Mouse (Mus musculus) cerebral cortex, adult 2 months (tissue): ENCODE measurements around the gene H2-Q10.

Experiments used
- WGBS: fragments of 180-500 bp; shearing (Covaris S2); methylation state at CpG from one replicate; pipeline ENCODE4 v1.1.7; 2018; 5-methylcytosine and 5-hydroxymethylcytosine counted together

H2-Q10 gene

DNA sequence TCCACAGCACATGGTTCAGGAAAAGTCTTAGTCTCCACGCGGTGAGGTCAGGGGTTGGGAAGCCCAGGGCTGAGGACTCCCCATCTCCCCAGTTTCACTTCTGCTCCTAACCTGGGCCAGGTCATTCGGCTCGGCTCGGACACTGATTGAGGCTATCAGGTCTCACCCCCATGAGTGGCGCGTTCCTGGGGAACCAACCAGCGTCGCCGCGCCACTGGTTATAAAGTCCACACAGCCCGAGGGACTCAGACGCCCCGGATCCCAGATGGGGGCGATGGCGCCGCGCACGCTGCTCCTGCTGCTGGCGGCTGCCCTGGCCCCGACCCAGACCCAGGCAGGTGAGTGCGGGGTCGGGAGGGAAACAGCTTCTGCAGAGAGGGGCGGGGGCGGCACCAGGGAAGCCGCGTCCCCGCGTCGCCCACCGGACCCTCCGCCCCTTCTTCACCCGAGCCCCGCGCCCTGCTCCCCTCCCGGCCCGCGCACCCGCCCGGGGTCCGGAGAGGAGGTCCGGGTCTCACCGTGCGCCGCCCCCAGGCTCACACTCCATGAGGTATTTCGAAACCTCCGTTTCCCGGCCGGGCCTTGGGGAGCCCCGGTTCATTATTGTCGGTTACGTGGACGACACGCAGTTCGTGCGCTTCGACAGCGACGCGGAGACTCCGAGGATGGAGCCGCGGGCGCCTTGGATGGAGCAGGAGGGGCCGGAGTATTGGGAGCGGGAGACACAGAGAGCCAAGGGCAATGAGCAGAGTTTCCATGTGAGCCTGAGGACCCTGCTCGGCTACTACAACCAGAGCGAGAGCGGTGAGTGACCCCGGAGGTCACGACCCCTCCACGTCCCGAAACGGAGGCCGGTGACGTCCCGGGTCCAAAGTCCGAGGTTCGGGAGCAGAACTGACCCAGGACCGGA is at the start of gene H2-Q10:
Gene H2-Q10 (plus strand): TSS at position 248 of the 910 bp plus-strand sequence.
- 2% methylated on average over 80 of the region's 80 CpGs for WGBS

DNA sequence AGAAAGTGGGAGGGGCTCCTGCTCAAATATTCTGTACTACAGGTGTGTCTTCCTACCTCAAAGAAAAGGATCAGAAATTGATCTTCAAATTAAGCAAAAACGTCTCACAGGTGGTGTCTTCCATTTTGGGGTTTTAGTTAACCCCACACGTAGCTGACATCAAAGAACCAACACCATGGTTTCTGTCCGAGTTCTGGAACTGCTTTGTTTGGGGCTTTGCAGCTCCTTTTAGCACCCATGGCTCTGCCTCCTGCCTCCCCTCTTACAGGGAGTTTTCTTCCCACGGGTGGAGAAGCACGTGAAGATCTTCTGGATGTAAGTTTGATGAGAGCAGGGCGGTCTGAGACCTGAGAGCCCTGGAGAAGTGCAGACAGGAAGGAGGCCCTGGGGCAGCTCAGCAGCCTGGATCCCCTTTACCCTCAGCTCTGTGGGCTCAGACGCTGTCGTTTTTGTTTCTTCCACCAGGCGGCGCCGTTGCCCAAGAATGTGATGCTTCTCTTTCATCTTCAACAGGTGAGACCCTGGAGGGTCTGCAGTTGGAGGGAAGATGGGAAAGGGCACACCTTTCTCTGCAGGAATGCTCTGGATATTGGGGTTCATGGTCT is 49.6 kb upstream of the H2-Q10 start:
- WGBS: 19% methylated on average over 11 of the region's 11 CpGs

DNA sequence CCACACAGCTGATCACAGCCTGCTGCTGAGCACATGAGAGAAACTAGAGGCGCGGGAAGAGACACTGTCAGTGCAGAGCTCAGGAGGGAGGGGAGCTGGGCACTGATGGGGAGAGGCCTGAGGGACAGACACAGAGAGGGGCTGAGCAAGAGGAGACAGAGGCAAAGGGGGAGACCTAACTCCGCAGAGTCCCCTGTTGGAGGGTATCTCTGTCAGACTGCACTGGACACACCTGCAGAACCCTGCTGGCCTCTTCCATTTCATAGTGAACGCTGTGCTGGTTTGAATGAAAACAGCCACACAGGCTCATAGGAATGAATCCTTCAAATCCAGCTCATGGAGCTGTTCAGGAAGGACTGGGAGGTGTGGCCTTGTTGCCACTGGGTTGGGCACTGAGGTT is 48.6 kb upstream of the H2-Q10 start:
- 94% methylated on average over 4 of the region's 4 CpGs for WGBS

DNA sequence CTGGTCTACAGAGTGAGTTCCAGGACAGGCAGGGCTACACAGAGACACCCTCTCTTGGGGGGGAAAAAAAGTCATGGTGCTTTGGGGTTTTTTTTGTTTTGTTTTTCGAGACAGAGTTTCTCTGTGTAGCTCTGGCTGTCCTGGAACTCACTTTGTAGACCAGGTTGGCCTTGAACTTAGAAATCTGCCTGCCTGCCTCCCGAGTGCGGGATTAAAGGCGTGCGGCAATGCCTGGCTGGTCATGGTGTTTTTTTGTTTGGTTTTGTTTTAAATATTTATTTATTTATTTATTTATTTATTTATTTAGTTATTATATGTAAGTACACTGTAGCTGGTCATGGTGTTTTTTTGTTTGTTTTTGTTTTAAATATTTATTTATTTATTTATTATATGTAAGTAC is 47.5 kb upstream of the H2-Q10 start:
- WGBS: 91% methylated on average over 5 of the region's 5 CpGs

DNA sequence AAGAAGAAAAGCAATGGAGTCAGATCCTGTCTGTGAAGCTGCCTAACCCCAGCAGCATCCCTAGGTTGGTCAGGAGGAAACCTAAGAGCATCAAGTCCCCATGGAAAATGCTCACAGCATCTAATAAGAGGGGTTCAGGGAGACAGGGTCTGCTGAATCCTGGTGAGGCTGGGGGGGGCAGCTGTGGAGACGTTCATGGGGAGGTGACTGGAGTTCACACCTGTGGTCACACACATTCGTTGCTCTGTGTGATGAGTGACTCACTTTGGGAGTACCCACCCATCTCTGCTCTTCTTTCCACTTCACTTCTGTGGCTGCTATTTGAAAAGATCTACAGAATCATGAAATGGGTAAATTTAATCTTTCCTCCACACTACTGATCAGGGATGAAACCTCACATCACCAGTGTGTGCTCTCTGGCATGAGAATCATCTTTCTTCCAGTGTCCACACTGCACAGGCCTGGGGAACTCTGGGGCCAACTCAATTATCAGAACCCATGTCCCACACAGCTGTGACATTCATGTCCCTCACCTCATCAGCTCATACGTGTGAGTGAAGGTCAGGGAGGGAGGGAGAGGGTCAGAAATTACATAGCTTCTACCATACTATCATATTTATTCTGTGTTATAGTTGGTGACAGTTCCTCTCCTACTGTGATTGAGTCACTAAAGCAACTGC is 46.6 kb upstream of the H2-Q10 start:
- WGBS: 87% methylated on average over 3 of the region's 3 CpGs

DNA sequence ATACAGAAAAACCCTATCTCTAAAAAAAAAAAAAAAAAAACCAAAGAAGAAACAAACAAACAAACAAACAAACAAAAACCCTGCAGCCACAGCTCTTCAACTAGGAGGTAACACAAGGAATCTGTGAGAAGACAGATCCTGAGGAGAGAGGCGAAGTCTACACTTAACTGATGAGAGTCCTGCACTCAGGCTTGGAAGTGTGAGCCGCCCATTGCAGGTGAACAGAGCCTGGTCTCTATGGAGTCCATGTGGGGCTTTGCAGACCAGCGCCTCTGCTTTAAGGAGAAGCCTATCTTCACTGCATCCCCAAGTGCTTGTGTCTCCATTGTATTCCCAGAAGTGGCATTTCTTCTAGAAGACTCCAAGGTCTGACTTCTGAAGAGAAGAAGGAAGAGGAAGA is 45.8 kb upstream of the H2-Q10 start:
- 93% methylated on average over 3 of the region's 3 CpGs for WGBS

DNA sequence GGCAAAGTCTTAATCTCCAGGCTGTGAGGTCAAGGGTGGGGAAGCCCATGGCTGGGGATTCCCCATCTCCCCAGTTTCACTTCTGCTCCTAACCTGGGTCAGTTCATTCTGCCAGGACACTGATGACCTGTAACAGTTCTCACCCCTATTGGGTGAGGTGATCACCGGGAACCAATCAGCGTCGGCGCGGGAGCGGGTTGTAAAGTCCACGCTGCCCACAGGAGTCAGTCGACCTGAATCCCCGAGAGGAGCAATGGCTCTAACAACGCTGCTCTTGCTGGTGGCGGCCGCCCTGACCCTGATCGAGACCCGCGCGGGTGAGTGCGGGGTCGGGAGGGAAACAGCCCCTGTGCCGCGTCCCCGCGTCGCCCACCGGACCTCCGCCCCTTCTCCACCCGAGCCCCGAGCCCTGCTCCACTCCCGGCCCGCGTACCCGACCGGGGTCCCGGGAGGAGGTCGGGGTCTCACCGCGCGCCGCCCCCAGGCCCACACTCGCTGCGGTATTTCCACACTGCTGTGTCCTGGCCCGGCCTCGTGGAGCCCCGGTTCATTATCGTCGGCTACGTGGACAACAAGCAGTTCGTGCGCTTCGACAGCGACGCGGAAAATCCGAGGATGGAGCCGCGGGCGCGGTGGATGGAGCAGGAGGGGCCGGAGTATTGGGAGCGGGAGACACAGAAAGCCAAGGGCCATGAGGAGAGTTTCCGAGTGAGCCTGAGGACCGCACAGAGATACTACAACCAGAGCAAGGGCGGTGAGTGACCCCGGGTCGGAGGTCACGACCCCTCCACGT is 45.1 kb upstream of the H2-Q10 start, which contains the start of gene H2-Q6:
Gene H2-Q6 (plus strand): TSS at position 227 of the 793 bp plus-strand sequence.
- 2% methylated on average over 57 of the region's 66 CpGs for WGBS

DNA sequence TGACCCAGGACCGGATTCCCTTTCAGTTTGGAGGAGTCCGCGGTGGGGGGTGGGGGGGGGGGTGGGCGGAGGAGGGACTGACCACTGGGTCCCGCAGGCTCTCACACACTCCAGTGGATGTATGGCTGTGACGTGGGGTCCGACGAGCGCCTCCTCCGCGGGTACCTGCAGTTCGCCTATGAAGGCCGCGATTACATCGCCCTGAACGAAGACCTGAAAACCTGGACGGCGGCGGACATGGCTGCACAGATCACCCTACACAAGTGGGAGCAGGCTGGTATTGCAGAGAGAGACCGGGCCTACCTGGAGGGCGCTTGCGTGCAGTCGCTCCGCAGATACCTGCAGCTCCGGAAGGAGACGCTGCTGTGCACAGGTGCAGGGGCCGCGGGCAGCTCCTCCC is 44.4 kb upstream of the H2-Q10 start:
- WGBS: 29% methylated on average over 28 of the region's 28 CpGs

DNA sequence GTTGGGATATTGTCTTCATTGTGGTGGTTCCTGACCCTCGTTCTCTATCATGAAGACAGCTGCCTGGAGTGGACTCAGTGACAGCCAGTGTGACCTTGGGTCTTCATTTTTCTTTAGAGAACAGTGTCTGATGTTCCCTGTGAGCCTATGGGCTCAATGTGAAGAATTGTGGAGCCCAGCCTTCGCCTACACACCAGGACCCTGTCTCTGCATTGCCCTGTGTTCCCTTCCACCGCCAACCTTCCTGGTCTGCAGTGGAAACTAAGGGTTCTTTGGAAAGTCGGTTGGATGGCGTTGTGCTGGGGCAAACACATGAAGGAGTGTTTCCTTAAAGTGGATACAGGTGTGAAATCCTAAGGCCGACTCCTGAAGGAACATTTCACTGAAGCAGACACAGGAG is 41.0 kb upstream of the H2-Q10 start:
- 92% methylated on average over 6 of the region's 6 CpGs for WGBS

DNA sequence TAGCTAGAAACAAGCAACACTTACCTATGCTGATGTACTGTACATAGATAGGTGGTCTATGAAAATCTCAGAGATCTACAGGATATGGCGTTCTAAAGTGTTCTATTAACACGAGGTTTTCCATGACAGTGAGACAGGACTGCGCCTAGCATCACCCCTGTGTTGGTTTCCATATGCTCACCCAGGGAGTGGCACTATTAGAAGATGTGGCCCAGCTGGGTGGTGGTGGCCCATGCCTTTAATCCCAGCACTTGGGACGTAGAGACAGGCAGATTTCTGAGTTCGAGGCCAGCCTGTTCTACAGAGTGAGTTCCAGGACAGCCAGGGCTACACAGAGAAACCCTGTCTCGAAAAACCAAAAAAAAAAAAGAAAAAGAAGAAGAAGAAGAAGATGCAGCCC is 39.2 kb upstream of the H2-Q10 start:
- WGBS: 90% methylated on average over 6 of the region's 6 CpGs

DNA sequence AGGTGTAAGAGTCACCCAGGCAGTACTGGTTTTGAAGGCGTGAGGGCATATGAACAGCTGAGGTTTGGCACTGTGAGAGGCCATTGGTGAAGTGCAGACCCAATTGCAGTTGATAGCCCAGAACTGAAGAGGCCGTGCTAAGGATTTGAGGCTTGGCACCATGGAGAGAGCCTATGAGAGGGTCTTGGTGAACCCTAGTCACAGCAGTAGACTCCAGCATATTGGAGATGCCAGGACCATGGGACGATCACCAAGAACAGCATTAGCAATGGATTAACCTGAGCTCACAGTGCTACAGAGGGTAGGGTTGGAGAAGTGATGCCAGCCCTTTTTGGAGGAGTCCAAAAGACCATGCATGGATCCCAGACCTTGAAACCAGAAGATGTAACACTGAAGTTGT is 37.7 kb upstream of the H2-Q10 start:
- 90% methylated on average over 3 of the region's 3 CpGs for WGBS

DNA sequence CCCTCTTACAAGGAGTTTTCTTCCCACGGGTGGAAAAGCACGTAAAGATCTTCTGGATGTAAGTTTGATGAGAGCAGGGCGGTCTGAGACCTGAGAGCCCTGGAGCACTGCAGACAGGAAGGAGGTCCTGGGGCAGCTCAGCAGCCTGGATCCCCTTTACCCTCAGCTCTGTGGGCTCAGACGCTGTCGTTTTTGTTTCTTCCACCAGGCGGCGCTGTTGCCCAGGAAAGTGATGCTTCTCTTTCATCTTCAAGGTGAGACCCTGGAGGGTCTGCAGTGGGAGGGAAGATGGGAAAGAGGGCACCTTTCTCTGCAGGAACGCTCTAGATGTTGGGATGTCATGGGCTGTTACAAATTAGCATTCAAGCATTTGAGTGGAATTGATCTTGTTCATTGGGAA is 35.1 kb upstream of the H2-Q10 start:
- WGBS: 9% methylated on average over 8 of the region's 8 CpGs

DNA sequence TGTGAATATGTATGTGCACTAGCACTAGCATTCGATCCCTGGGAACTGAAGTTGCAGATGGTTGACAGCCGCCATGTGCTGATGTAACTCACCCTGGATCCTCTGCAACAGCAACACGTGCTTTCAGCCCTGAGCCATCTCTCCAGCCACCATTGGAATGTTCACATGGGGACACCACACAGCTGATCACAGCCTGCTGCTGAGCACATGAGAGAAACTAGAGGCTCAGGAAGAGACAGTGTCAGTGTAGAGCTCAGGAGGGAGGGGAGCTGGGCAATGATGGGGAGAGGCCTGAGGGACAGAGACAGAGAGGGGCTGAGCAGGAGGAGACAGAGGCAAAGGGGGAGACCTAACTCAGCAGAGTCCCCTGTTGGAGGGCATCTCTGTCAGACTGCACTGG is 34.3 kb upstream of the H2-Q10 start:
- 74% methylated on average over 3 of the region's 3 CpGs for WGBS

DNA sequence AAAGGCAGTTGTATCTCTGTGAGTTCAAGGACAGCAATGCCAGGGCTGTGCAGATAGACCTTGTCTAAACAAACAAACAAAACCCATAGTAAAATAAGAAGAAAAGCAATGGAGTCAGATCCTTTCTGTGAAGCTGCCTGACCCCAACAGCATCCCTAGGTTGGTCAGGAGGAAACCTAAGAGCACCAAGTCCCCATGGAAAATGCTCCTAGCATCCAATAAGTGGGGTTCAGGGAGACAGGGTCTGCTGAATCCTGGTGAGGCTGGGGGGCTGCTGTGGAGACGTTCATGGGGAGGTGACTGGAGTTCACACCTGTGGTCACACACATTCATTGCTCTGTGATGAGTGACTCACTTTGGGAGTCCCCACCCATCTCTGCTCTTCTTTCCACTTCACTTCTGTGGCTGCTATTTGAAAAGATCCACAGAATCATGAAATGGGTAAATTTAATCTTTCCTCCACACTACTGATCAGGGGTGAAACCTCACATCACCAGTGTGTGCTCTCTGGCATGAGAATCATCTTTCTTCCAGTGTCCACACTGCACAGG is 32.4 kb upstream of the H2-Q10 start:
- 76% methylated on average over 1 of the region's 1 CpGs for WGBS

DNA sequence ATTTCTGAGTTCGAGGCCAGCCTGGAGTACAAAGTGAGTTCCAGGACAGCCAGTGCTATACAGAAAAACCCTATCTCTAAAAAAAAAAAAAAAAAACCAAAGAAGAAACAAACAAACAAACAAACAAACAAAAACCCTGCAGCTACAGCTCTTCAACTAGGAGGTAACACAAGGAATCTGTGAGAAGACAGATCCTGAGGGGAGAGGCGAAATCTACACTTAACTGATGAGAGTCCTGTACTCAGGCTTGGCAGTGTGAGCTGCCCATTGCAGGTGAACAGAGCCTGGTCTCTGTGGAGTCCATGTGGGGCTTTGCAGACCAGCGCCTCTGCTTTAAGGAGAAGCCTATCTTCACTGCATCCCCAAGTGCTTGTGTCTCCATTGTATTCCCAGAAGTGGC is 31.5 kb upstream of the H2-Q10 start:
- WGBS: 90% methylated on average over 2 of the region's 3 CpGs

DNA sequence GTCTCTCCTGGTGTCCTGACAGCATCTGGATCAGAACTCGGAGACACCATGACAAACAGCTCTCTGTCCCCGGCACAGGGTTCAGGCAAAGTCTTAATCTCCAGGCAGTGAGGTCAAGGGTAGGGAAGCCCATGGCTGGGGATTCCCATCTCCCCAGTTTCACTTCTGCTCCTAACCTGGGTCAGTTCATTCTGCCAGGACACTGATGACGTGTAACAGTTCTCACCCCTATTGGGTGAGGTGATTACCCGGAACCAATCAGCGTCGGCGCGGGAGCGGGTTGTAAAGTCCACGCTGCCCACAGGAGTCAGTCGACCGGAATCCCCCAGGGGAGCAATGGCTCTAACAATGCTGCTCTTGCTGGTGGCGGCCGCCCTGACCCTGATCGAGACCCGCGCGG is 31.0 kb upstream of the H2-Q10 start, which contains the start of gene H2-Q7:
Gene H2-Q7 (plus strand): TSS at position 271 of the 400 bp plus-strand sequence.
- 6% methylated on average over 18 of the region's 18 CpGs for WGBS

DNA sequence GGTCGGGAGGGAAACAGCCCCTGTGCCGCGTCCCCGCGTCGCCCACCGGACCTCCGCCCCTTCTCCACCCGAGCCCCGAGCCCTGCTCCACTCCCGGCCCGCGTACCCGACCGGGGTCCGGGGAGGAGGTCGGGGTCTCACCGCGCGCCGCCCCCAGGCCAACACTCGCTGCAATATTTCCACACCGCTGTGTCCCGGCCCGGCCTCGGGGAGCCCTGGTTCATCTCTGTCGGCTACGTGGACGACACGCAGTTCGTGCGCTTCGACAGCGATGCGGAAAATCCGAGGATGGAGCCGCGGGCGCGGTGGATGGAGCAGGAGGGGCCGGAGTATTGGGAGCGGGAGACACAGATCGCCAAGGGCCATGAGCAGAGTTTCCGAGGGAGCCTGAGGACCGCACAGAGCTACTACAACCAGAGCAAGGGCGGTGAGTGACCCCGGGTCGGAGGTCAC is 30.6 kb upstream of the H2-Q10 start:
- 1% methylated on average over 42 of the region's 48 CpGs for WGBS

DNA sequence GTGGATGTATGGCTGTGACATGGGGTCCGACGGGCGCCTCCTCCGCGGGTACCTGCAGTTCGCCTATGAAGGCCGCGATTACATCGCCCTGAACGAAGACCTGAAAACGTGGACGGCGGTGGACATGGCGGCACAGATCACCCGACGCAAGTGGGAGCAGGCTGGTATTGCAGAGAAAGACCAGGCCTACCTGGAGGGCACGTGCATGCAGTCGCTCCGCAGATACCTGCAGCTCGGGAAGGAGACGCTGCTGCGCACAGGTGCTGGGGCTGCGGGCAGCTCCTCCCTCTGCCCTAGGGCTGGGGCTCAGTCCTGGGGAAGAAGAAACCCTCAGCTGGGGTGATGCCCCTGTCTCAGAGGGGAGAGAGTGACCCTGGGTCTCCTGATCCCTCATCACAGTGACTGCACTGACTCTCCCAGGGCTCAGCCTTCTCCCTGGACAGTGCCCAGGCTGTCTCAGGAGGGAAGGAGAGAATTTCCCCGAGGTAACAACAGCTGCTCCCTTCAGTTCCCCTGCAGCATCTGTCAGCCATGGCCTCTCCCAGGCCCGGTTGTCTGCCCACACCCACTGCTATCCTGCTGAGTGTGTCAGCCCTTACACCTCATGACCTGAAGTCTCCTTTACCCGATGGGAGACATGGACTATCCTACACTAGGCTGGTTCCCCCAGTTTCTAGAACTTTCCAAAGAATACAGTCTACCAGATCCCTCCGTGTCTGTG is 29.8 kb upstream of the H2-Q10 start:
- 55% methylated on average over 27 of the region's 27 CpGs for WGBS

DNA sequence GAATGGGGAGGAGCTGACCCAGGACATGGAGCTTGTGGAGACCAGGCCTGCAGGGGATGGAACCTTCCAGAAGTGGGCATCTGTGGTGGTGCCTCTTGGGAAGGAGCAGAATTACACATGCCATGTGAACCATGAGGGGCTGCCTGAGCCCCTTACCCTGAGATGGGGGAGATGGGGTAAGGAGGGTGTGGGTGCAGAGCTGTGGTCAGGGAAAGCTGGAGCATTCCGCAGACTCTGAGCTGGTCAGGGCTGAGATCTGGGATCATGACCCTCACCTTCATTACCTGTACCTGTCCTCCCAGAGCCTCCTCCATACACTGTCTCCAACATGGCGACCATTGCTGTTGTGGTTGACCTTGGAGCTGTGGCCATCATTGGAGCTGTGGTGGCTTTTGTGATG is 27.5 kb upstream of the H2-Q10 start:
- WGBS: 92% methylated on average over 2 of the region's 2 CpGs

DNA sequence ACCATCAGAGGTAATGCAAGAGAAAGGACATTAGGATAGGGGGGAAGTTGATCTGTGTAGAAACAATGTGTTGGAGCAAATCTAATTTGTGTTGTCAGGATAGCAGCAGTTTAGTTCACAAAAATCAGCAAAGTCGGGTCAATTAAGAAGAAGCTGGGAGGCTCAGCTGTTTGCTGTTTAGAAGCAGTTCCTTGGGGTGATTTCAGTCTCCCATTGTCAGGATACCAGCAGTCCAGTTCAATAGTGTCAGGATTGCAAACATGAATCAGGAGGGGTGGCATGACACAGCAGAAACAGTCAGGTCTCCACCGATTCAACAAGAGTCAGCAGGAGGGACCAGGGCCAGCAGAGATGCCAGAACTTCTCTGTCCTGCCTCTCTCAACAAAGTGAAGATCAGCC is 25.4 kb upstream of the H2-Q10 start:
- WGBS: 92% methylated on average over 2 of the region's 2 CpGs

DNA sequence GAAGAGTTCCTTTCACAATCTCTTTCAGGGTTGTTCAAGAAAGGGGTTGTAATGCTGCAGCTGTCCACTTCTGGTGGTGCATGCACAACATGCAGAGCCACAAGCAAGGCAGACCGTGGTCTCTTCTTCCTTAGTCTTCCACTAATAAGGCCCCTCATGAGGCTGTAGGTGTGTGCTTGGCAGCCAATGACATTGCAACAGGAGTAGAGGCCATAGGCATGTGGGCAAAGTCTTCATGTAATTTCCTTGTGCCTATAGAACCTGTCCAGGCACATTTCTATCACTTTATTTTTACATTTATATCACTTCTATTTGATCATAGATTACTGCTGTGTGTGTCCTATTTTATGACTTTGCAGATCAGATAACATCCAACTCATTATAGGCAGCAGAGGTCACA is 11.6 kb upstream of the H2-Q10 start:
- no CpG with 5 or more reads among the region's 1 CpGs for WGBS
